Mouse (Mus musculus) granulocyte monocyte progenitor cell, adult 5-6 weeks (primary cell): Measurements from ENCODE around the gene Nt5c2. TPM values are rescaled to one million over a fixed set of nuclear protein-coding genes. Genes with fewer than 3 reads are reported as not detected.
A peak's percentile ranks its signal among the peaks of the same experiment; 100 is the strongest.

Experiments
- ATAC-seq: replicated peaks from 2 replicates; pipeline ENCODE4 v1.8.0; 2016; ENCODE audit warnings: mild to moderate bottlenecking, moderate TSS enrichment, inconsistent platforms; ENCODE audit not compliant: poor library complexity, severe bottlenecking
- total RNA-seq, 2 experiments: library from RNA; stranded (forward) in 1 of 2; stranded (reverse) in 1 of 2; fragments of 200-712, 200-1000 nt in 1 of 2; fragments of >200 nt in 1 of 2; fragmentation: Nextera tagmentation in 1 of 2; gene quantifications; 2 replicates each; pipeline ENCODE4 v1.2.3; 2014 to 2017

The Nt5c2 gene
- total RNA-seq (2014; fragmentation: Nextera tagmentation) = 62.3 and 65.3 TPM in 2 replicates
- total RNA-seq (2017) = 67.6 and 84.5 TPM in 2 replicates

DNA sequence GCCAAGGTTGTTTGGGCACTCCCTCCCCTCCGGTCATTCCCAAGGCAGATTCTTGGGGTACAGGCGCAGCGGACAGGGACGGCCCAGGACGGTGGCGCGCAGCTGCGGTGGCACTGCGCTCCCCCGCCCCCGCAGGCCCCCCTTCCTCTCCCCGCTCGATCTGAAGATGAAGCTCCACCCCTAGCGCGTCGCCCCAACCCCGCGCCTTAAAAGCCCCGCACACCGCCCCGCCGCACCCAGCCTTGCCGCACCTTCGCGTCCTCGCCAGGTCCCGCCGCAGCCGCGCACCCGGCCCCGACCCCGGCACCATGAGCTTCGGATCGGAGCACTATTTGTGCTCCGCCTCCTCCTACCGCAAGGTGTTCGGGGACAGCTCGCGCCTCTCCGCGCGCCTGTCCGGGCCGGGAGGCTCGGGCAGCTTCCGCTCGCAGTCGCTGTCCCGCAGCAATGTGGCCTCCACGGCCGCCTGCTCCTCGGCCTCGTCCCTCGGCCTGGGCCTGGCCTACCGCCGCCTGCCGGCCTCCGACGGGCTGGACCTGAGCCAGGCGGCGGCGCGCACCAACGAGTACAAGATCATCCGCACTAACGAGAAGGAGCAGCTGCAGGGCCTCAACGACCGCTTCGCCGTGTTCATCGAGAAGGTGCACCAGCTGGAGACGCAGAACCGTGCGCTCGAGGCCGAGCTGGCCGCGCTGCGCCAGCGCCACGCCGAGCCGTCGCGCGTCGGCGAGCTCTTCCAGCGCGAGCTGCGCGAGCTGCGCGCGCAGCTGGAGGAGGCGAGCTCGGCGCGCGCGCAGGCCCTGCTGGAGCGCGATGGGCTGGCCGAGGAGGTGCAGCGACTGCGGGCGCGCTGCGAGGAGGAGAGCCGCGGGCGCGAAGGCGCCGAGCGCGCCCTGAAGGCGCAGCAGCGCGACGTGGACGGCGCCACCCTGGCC is at the start of gene Nt5c2, which contains the start of gene Ina:
Gene Nt5c2 (minus strand): TSS at position 707 of the 935 bp plus-strand sequence.
Gene Ina (plus strand): TSS at position 252 of the 935 bp plus-strand sequence.
- peak; percentile 41; the same call in 1 of the 2 replicates for ATAC-seq

DNA sequence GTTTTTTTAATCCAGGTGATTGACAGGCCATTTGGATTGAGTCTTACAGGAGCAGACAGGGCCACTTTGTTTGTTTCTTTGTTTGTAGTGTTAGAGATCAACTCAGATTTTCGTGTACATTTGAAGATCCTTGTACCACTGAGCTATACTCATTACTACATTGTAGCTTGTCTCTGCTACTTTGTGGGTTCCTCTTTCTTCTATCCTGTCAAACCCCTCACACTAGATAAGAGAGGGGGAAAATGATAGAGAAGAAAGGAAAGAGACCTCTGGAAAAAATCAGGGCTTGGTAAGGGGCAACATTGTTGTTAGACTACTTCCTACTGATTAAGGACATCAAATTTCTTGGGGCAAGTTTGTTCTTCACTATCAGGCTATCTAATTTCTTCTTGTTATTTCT is 42.7 kb upstream of the Nt5c2 start:
- ATAC-seq = no peak

DNA sequence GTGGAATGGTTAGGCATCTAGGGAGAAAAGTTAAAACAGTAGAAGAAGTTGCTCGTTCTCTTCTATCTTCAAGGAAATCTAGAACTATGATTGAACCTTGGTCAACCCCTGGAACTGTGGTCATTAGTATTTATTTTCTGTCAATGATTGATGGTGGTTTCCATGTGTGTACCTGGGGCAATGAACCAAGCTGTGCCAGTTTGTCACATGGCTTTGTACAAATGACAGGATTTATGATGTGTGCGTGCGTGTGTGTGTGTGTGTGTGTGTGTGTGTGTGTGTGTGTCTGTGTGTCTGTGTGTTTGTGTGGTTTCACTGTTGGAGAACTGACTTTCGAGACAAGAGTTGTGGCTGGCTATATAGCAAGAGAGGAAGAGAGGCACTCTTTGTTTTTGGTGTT is 38.5 kb upstream of the Nt5c2 start:
- ATAC-seq = no peak

DNA sequence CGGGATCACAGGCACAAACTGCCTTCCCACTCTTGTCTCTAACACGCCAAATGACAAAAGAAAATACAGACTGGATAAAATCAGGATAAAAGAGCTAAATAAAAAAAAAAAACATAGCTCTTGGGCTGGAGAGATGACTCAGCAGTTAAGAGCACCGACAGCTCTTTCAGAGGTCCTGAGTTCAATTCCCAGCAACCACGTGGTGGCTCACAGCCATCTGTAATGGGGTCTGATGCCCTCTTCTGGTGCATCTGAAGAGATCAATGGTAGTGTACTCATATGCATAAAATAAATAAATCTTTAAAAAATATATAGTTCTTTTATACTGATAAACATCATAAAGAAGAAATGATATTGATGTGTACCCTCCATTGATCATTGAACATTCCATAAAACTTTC is 38.0 kb upstream of the Nt5c2 start:
- ATAC-seq = no peak

DNA sequence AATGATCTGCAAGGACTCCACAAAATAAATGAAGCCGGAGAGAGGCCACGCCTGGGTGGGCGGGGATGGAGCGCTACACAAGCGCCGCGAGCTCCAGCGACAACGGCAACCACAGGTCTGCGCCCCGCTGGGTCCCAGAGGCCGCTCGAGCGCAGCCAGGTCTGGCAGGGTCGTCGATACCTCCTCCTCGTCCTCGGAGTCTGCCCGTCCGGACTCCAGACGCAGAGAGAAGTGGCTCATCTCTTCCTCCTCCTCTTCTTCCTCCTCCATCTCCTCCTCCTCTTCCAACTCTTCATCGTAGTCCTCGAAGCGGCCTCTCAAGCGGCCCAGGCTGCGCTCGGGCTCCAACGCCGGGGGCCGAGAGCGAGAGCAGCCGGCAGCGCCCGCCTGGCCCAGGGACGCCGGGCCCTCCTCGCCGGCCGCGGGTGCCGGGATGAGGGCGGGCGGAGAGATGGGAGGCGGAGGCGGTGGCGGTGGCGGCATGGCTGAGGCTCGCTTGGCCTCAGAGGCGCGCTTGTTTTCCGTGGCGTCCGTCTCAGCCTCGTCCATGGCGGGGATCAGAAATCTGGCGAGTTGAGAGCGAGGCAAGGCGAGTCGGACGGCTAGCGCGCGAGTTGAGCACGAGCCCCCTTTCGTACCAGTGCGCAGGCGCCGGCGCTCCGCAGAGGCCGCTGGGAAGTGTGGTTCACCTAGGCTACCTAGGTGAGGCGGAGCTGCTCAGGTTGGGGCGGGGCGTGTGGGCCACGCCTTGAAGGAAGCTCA is 35.5 kb upstream of the Nt5c2 start, which contains the start of gene Pcgf6:
Gene Pcgf6 (minus strand): TSS at position 636 of the 762 bp plus-strand sequence.
- ATAC-seq = peak; percentile 84

DNA sequence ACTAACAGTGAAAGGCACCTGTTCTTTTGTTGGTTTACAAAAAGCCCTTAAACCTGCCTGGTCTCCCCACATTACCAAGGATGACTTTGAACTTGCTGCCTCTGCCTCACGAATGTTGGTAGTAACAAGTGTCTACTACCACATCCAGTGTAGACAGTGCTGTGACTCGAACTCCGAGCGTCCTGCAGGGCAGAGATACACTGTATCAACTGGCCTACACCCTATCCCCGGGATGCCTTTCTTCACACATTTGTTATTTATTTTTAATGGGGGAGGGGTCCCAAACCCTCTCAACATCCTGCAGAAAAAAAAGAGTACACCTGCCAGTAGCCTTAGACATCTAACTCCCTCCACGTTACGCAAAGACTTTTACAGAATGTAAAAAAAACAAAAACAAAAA is 34.9 kb upstream of the Nt5c2 start:
- no peak for ATAC-seq

DNA sequence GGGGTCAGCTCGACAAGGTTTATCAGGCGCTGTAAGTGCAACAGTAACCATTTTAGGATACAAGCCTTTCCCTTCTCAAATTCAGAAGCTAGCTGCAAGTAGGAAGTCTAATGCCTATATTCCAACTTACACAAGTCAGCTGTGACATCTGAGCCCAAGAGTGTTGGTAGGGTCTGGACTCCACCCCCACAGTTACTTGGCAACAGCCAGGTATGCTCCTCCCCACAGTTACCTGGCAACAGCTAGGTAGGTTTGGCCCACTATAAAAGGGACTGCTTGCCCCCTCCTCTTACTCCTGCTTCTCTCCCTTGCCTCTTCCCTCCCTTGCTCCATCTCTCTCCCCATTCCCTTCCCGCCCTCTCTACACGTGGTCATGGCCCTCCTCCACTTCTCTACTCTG is 34.1 kb upstream of the Nt5c2 start:
- ATAC-seq = no peak

DNA sequence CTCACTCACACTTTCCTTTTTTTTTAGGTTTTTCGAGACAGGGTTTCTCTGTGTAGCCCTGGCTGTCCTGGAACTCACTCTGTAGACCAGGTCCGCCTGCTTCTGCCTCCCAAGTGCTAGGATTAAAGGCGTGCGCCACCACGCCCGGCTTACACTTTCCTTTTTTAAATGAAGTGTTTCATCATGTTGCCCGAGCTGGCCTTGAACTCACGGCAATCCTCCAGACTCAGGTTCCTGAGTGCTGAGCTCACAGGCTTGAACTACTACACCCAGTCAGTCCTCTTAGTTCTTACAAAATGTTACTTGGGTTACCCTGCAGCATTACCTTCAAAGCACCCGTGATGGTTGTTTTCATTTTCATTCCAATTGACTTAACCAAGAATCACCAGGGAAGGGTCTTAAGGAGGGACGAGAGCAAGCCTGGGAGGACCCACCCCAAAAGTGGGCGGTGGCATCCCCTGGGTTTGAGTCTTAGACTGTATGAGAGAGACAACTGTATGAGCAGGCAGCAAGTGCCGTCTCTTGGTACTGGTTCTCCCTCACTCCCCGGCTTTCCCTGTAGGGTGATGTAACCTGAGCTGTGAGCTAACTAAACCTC is 32.4 kb upstream of the Nt5c2 start:
- no peak for ATAC-seq

DNA sequence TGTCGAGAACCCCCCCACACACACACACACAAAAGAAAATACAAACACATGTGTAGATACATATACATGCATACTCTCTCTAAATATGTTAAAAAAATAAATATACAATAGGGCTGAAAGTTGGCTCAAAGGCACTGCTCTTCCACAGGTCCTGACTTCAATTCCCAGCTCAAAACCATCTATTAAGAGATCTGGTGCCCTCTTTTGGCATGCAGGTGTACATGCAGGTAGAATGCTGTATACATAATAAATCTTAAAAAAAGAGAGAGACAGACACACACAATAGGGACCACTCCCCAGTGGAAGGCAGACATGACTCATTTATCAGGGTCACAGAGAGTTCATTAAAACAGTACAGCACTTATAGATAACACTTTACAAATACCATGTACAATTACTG is 31.4 kb upstream of the Nt5c2 start:
- ATAC-seq = no peak

DNA sequence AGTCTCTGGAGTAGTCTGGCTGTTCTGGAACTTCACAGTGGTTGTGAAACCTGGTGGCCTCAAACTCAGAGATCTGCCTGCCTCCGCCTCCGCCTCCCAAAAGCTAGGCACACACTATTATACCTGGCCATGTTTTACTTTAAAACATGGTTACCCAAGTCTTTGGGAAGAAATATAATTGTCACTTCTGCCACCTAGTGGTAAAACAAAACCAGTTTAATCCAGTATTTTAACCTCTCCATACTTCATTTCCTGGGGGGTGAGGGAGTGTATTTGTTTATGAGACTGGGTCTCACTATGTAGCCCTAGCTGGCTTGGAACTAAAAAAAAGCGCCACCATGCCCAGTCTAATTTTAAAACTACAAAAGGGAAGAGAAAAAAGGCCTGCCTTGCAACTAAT is 28.7 kb upstream of the Nt5c2 start:
- ATAC-seq = no peak

DNA sequence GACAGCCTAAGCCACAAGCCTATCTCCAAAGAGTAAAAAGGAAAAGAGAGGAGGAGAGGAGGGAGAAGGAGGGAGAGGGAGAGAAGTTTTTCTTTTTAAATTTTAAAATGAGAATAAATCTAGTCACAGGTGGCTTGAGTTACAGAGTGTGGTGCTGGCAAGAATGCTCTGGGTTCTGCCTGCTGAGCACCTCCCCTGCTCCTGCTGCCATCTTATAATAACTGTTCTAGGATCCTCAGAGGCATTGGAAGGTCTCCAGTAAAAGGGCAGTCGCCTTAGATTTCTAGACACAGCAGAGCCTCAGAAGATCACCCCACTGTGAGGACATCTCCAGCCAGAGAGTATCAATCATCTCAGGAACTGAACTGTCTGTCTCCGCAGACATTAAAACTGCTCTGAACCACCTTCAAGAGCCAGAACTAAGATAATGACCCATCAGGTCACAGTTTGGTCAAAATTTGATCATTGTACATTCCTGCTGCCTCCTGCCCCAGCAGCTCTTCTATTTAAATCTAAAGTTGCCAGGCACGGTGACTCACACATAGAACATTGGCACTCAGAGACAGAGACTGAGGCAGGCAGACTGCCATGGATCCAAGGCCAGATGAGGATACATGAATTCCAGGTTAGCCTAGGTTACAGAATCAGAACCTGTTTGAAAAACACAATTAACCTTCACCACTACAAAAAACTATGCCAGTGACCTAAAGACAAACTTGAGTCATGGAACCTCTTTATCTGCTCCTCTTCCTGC is 25.9 kb upstream of the Nt5c2 start:
- ATAC-seq = no peak

DNA sequence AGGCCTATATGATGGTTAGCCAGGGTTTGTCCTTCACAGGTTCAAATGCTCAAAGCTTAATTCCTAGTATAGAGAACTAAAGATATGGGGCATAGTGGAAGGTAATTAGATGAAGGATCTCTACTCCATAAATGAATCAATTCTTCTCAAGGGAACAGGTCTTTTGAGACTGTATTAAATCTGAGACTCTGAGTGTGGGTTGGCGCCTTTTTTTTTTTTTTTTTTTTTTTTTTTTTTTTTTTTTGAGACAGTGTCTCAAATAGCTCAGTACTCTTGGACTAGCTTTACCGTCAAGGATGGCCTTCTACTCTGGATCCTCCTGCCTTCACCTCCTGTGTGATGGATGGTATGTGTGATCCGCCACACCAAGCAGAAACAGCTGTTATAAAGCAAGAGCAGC is 21.6 kb upstream of the Nt5c2 start:
- no peak for ATAC-seq

DNA sequence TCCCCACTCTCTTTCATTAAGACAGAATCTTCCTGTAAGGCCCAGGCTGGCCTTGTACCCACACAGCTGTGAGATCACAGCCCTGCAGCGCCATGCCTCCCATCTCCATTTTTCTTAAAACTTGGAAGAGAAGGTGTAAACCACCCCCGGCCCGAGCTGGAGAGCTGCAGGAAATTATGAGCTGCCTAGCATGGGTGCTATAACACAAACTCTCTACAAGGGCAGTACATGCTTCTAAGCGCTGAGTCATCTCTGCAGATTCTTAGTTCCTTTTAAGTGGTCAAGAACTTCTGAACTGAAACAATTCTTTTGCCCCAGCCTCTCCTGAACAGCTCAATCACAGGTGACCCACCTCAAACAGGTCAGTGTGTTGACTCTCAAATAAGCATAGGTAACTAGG is 20.0 kb upstream of the Nt5c2 start:
- ATAC-seq = no peak

DNA sequence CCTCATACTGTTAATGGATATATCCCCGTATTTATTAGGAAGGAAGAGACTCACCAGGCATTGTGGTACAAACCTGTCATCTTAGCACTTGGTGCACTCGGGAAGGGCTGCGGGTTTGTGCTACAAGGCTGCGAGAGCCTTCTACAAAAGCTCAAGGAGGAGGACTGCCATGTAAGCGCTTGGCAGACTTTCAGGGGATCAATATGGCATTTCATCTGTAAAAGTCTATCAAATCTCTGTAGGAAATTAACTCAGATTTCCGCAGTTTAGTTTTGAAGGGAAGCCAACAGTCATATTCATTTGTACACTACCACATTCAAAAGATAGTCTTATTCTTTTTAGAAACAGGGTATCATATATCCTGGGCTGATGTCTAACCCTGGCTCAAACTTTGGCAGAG is 16.8 kb upstream of the Nt5c2 start:
- no peak for ATAC-seq

DNA sequence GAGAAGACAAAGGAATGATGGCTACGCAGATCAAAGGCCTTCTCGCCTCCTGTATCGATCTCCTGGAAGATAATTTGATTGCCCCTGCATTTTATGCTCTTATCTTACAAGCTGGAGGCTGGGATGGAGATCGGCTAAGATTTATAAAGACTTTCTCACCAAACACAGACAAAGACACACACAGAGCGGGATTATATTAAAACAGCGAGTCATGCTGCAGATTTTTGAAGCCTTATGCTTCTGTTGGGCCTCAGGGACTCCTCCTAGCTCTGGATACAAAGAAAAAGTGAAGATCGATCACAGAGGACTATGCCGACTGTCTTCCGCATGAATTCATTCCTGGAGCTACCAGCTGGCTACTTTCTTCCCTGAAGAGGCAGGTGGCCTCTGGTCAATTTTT is 14.8 kb upstream of the Nt5c2 start:
- ATAC-seq = no peak

DNA sequence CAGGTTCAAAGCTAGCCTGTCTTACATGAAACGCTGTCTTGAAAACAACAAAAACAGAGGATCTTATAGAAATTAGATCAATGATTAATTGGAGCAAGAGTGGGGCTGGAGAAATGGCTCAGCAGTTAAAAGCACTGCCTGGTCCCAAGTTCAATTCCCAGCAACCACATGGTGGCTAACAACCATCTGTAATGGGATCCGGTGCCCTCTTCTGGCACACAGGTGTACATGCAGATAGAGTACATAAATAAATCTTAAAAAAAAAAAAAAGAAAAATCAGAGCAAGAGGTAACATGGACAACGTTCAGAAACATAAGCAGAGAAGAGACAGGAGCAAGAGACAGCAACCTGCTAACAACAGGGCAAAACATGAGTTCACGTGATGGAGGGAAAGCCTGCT is 11.6 kb upstream of the Nt5c2 start:
- no peak for ATAC-seq

DNA sequence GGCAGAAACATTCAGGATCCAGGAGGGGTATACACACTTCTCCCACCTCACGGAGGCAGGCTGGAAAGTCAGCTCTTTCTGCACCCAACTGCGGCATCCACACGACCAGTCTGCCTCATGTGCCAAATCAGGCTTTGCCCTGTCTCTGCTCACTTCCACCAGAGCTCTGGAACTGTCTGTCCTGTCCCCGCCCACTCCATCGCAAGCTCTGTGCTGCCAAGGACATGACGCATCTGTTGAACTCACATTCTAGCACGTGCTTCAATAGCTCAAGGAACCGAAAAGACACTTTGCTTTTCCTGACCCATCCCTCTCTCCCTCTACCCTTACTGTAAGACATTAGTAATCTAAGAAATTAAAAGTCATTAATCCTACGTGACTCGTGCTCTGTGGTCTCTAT is 10.0 kb upstream of the Nt5c2 start:
- ATAC-seq = no peak

DNA sequence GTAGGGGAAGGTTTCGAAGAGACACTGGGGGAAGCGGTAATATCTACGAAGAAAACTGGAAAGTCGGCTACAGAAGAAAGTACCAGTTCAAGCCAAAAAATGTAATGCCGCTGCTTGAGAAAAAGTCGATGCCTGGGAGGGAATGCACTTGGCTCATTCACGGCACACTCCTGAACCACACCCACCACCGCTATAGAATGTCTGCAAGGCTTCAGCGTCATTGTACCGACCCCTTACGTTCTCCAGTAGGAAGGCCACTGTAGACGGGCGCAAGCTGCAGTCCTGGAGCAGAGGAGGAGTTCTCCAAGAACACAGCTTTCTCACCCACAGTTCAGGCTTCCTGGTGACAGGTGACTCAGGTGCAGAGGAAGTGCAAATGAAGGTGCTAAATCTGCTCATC is 8.6 kb upstream of the Nt5c2 start:
- ATAC-seq = no peak

DNA sequence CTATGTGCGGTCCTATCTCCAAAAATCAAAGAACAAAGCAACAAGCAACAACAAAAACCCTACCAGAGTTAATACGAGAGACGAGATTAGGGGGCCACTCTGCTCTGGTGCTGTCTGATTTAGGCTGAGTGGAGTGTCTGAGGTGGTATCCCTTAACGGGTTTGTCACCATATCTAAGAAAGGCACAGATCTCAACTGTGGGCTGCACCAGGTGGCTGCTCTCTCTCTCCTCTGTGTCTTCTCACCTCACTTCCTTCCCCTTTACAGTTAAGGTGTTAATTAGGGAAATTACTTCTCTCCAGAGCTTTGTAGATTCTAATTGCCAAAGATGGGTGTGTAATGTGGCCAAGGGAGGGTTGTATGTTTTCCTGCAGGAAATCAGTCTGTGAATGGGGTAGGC is 7.8 kb upstream of the Nt5c2 start:
- no peak for ATAC-seq

DNA sequence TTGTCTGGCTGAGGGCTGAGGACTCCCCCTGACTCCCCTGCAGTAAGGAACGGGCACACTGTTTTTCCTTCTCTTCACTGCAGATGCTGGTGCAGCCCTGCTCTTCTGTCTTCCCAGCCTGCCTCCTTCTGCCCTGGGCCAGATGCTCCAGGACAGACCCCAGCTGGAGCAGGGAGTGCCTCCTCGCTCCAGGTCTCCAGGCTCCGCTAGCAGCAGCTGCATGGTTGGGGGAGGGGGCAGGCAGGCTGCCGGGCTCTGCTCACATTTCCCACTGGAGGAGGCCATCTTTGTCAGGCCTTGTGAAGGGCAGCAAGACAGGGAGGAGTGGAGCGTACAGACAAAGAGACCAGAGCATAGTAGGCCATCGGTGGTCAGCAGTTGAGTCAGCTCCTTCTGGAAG is 4.4 kb upstream of the Nt5c2 start:
- ATAC-seq = no peak
